Mouse (Mus musculus) liver, embryonic 18 days (tissue): ENCODE results near the gene 6030498E09Rik. TPM values are rescaled to one million over a fixed set of nuclear protein-coding genes. Genes with fewer than 3 reads are reported as not detected.

Experiments used
- polyA plus RNA-seq: library from polyadenylated mRNA; depleted of rRNA; stranded (reverse); fragments of >200 nt; gene quantifications from 2 replicates; pipeline ENCODE4 v1.2.3, GENCODE M21; 2012; rRNA removed

The 6030498E09Rik gene
- polyA plus RNA-seq: 0.02 and 0.09 TPM in 2 replicates

GRCm38 (mm10) chrX:38772478-38772877 is at the start of gene 6030498E09Rik:
Gene 6030498E09Rik (plus strand): TSS chrX:38772671.

Other genes starting within 250 kb of the 6030498E09Rik start
- 4.3 and 4.6 TPM in 2 replicates for gene Cul4b, start 196.5 kb upstream of the 6030498E09Rik start, polyA plus RNA-seq
- gene Mcts1, start 172.1 kb upstream of the 6030498E09Rik start, polyA plus RNA-seq: 26.4 and 26.9 TPM in 2 replicates
- gene C1galt1c1, start 137.6 kb upstream of the 6030498E09Rik start, polyA plus RNA-seq: 8.9 and 9.2 TPM in 2 replicates